Mouse (Mus musculus): Measurements from ENCODE around the gene Ythdc1.

DNA sequence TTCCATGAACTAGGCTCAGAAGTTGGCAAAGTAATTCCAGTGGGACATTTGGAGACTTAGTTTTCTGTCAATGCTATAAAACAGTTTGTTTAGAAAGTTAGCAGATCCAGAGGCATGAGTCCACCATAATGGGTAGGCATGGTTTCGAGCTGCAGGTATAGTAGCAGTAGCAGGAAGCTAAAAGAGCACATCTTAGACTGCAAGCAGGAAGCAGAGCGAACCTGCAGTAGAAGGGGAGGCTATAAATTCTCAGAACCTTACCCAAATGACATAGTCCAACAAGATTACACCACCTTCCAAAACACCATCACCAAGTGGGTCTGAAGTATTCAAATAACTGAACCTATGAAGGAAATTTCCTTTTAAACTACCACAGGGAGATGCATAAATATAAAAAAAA is 36.2 kb downstream of the Ythdc1 start:
- no peak for TF ChIP-seq POLR2A (IDR thresholded peaks at IDR 0.05; ENCODE audit: insufficient read depth, low read length)
- no peak for TF ChIP-seq CTCF (IDR thresholded peaks at IDR 0.05; ENCODE audit: low read depth, low read length)
- TF ChIP-seq EP300 (IDR thresholded peaks at IDR 0.05; ENCODE audit: insufficient read depth, low read depth, low read length): no peak
